22 mouse cellular contexts compared by ENCODE assay signal in the genomic region with DNA sequence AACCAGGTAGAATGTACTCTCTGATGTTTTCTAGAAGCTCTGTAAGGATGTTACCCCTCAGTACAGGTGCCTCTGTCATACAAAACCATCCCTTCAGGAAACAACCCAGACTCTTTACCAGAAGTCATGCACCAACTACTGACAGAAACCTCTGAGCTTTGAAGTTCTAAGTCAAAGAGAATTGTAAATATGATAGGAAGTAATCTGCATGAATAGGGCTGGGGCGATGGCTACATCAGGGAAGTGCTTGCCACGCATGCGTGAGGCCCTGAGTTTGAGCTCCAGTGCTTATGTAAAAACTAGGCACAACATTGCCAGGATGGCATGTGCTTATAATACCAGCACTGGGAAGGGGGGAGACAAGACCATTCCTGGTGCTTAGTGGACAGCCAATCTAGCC. TPM values are rescaled to one million over a fixed set of nuclear protein-coding genes. Genes with fewer than 3 reads are reported as not detected.
A peak's percentile ranks its signal among the peaks of the same experiment; 100 is the strongest.
DNase-seq lines count a peak whose midpoint lies in the region; ATAC-seq and TF ChIP-seq lines count a peak whose summit lies in the region.
"Had no signal": no experiment of that assay in that cellular context is flagged by ENCODE, and none has a peak within 500 bp of the region (broad histone marks: within the 10 kb centered on the region; RNA-seq: fewer than 3 reads in every experiment).

No protein-coding gene starts in this region.

- H3K4me1 ChIP-seq in spleen, adult 2 months (ENCODE audit: control insufficient read depth, insufficient read depth, insufficient read length) = peaks cover 4% of the 10 kb centered on the region; the same call in 1 of the 2 replicates
- no peaks in the 10 kb centered on the region for H3K4me1 ChIP-seq in kidney, adult 2 months (ENCODE audit: control insufficient read depth, insufficient read depth, low read length)
- H3K4me1 ChIP-seq in intestine, embryonic 15.5 days (replicated peaks) = no peaks in the 10 kb centered on the region
- H3K4me1 ChIP-seq: heart, embryonic 13.5 days; limb, embryonic 10.5 days; midbrain, embryonic 15.5 days had no signal

- H3K4me2 ChIP-seq in intestine, embryonic 15.5 days (replicated peaks) = no peak overlapping the region
- H3K4me2 ChIP-seq: heart, embryonic 13.5 days; midbrain, embryonic 15.5 days had no signal

- no peaks in the 10 kb centered on the region for H3K27me3 ChIP-seq in spleen, adult 2 months (ENCODE audit: control insufficient read depth, insufficient read depth, low read length)
- no peaks in the 10 kb centered on the region for H3K27me3 ChIP-seq in kidney, adult 2 months (replicated peaks; ENCODE audit: control insufficient read depth, insufficient read depth, low read length)
- H3K27me3 ChIP-seq in intestine, embryonic 15.5 days (replicated peaks) = no peaks in the 10 kb centered on the region
- H3K27me3 ChIP-seq: heart, embryonic 13.5 days; midbrain, embryonic 15.5 days had no signal

- H3K4me3 ChIP-seq in spleen, adult 2 months (ENCODE audit: extremely low read depth, insufficient read depth, insufficient read length) = no peak overlapping the region
- no peak overlapping the region for H3K4me3 ChIP-seq in kidney, adult 2 months (ENCODE audit: insufficient read depth, low read depth, low read length)
- H3K4me3 ChIP-seq in intestine, embryonic 15.5 days (replicated peaks) = no peak overlapping the region
- H3K4me3 ChIP-seq: gastrocnemius, adult 2 months; heart, embryonic 13.5 days; limb, embryonic 10.5 days; midbrain, embryonic 15.5 days had no signal

- peak overlapping the region; percentile 66 for H3K27ac ChIP-seq in spleen, adult 2 months (ENCODE audit: insufficient read depth, low read length)
- H3K27ac ChIP-seq in kidney, adult 2 months (ENCODE audit: insufficient read depth, low read depth, low read length) = no peak overlapping the region
- no peak overlapping the region for H3K27ac ChIP-seq in intestine, embryonic 15.5 days
- H3K27ac ChIP-seq: gastrocnemius, adult 2 months; heart, embryonic 13.5 days; limb, embryonic 10.5 days; midbrain, embryonic 15.5 days had no signal

- H3K9me3 ChIP-seq in intestine, embryonic 15.5 days = no peaks in the 10 kb centered on the region
- H3K9me3 ChIP-seq: limb, embryonic 10.5 days; midbrain, embryonic 15.5 days had no signal

- peak; percentile 98 for ATAC-seq in inflammation-experienced regulatory T-cells, adult 6 months
- no peak for ATAC-seq in intestine, embryonic 15.5 days
- ATAC-seq: hindbrain, embryonic 16.5 days; liver, postnatal 0 days; midbrain, embryonic 15.5 days had no signal

- TF ChIP-seq CTCF in spleen, adult 2 months (IDR thresholded peaks at IDR 0.05; ENCODE audit: extremely low read depth, insufficient read depth, insufficient read length, insufficient replicate concordance) = no peak
- TF ChIP-seq CTCF in kidney, adult 2 months (conservative IDR thresholded peaks at IDR 0.05; ENCODE audit: insufficient read depth, insufficient read length, low read depth, low read length) = no peak

- H3K36me3 ChIP-seq in spleen, adult 2 months (ENCODE audit: control insufficient read depth, insufficient read depth, low read length) = no peaks in the 10 kb centered on the region
- no peaks in the 10 kb centered on the region for H3K36me3 ChIP-seq in kidney, adult 2 months (ENCODE audit: control insufficient read depth, insufficient read depth, low read length)
- no peaks in the 10 kb centered on the region for H3K36me3 ChIP-seq in intestine, embryonic 15.5 days
- H3K36me3 ChIP-seq: heart, embryonic 13.5 days; limb, embryonic 10.5 days; midbrain, embryonic 15.5 days had no signal

- 47% methylated on average over 3 of the region's 3 CpGs for WGBS in spleen, adult 2 months
- 89% methylated on average over 3 of the region's 3 CpGs for whole genome bisulfite sequencing in kidney, adult 2 months
- WGBS in intestine, embryonic 15.5 days = 88% methylated on average over 3 of the region's 3 CpGs

- peak; percentile 37 to 45 for DNase-seq in spleen, adult 2 months (ENCODE audit: low read depth in 1 of 2, low spot score in 2 of 2)
- DNase-seq in spleen, postnatal 14 days (ENCODE audit: low spot score in 2 of 2) = no peak
- peak; percentile 76 for DNase-seq in thymus, postnatal 0 days (ENCODE audit: low spot score)
- no peak for DNase-seq in adrenal gland, adult 18-20 months (ENCODE audit: low spot score in 2 of 2)
- no peak for DNase-seq in kidney, adult 2 months
- DNase-seq: adrenal gland, postnatal 10 days; cerebellum, adult 11 months; cerebellum, postnatal 10 days; gastrocnemius, adult 2 months; heart, postnatal 36 days; kidney, adult 18-20 months; kidney, postnatal 10 days; liver, postnatal 0 days; lung, postnatal 10 days; right cerebral cortex, postnatal 25 days had no signal

- H3K9ac ChIP-seq in intestine, embryonic 15.5 days = no peak overlapping the region
- H3K9ac ChIP-seq: heart, embryonic 13.5 days; liver, postnatal 0 days; midbrain, embryonic 15.5 days had no signal

- TF ChIP-seq POLR2A in spleen, adult 2 months (IDR thresholded peaks at IDR 0.05; ENCODE audit: low read depth, low read length) = no peak
- no peak for TF ChIP-seq POLR2A in kidney, adult 2 months (IDR thresholded peaks at IDR 0.05; ENCODE audit: low read depth, low read length)

RNA-seq across cellular contexts. Expression of a gene that starts 24.1 kb away (rescaled TPM):
- 1.7 and 2.0 TPM in 2 replicates for polyA plus RNA-seq in spleen, adult 2 months (2012; rRNA removed)
- polyA plus RNA-seq in inflammation-experienced regulatory T-cells, adult 6 months (2017; shearing (Covaris generic)) = under 1 TPM in 1 of 3 experiments, not detected in 2; 0.21 TPM
- polyA plus RNA-seq in thymus, postnatal 0 days (2015; fragmentation: Nextera tagmentation; extraction: Ambion mirVana) = 0.95 and 1.3 TPM in 2 replicates
- total RNA-seq in adrenal gland, adult 18-20 months (2021) = under 1 TPM; 0.43 to 0.74 TPM
- 0.23 and 0.25 TPM in 2 replicates for polyA plus RNA-seq in kidney, adult 2 months (2012; rRNA removed)
- polyA plus RNA-seq in intestine, embryonic 15.5 days (2015; fragmentation: Nextera tagmentation; extraction: Ambion mirVana) = 0.05 and 0.14 TPM in 2 replicates
- total RNA-seq: megakaryocyte-erythroid progenitor cell, adult 5-6 weeks had no signal
- polyA plus RNA-seq: limb, embryonic 10.5 days had no signal

RNA-seq across cellular contexts. Expression of a gene that starts 25.4 kb away (rescaled TPM):
- polyA plus RNA-seq in spleen, adult 2 months (2012; rRNA removed) = 6.0 and 6.9 TPM in 2 replicates
- polyA plus RNA-seq in inflammation-experienced regulatory T-cells, adult 6 months (2017; shearing (Covaris generic)) = 10 to 100 TPM; 72.7 to 91.3 (median 78.2) TPM
- 43.5 and 51.6 TPM in 2 replicates for polyA plus RNA-seq in thymus, postnatal 0 days (2015; fragmentation: Nextera tagmentation; extraction: Ambion mirVana)
- 10 to 100 TPM; 42.0 to 74.7 TPM for total RNA-seq in adrenal gland, adult 18-20 months (2021)
- 10.5 and 14.4 TPM in 2 replicates for polyA plus RNA-seq in kidney, adult 2 months (2012; rRNA removed)
- polyA plus RNA-seq in intestine, embryonic 15.5 days (2015; fragmentation: Nextera tagmentation; extraction: Ambion mirVana) = 44.3 and 46.0 TPM in 2 replicates

RNA-seq across cellular contexts. Expression of a gene that starts 45.9 kb away (rescaled TPM):
- polyA plus RNA-seq in spleen, adult 2 months (2012; rRNA removed) = 61.4 and 111 TPM in 2 replicates
- polyA plus RNA-seq in inflammation-experienced regulatory T-cells, adult 6 months (2017; shearing (Covaris generic)) = 100 to 1,000 TPM in 2 of 3 experiments, 10 to 100 TPM in 1; 89.4 to 147 (median 131) TPM
- 96.0 and 112 TPM in 2 replicates for polyA plus RNA-seq in thymus, postnatal 0 days (2015; fragmentation: Nextera tagmentation; extraction: Ambion mirVana)
- 10 to 100 TPM; 56.6 to 73.2 TPM for total RNA-seq in adrenal gland, adult 18-20 months (2021)
- 19.7 and 31.5 TPM in 2 replicates for polyA plus RNA-seq in kidney, adult 2 months (2012; rRNA removed)
- 74.4 and 79.3 TPM in 2 replicates for polyA plus RNA-seq in intestine, embryonic 15.5 days (2015; fragmentation: Nextera tagmentation; extraction: Ambion mirVana)

Comparison
In these comparisons a context has a peak if more than half of its experiments do, and no peak if none do; other contexts are left out.
1. DNase-seq: peak in spleen, adult 2 months (2 of 2) and thymus, postnatal 0 days (single experiment); none in spleen, postnatal 14 days (0 of 2), adrenal gland, adult 18-20 months (0 of 2) and kidney, adult 2 months (single experiment).